Mouse (Mus musculus) T-cell, adult 2 months (primary cell): Measurements from ENCODE around the gene Ubr3.
"Not testable (repeated sequence)": the region's sequence is repeated elsewhere in the genome, so short reads cannot be mapped to it uniquely, and the experiment has no call there.

ENCODE experiments used
- DNase-seq: peaks from one replicate; pipeline ENCODE4 v3.0.0; 2022; ENCODE audit warnings: low spot score

The Ubr3 gene

DNA sequence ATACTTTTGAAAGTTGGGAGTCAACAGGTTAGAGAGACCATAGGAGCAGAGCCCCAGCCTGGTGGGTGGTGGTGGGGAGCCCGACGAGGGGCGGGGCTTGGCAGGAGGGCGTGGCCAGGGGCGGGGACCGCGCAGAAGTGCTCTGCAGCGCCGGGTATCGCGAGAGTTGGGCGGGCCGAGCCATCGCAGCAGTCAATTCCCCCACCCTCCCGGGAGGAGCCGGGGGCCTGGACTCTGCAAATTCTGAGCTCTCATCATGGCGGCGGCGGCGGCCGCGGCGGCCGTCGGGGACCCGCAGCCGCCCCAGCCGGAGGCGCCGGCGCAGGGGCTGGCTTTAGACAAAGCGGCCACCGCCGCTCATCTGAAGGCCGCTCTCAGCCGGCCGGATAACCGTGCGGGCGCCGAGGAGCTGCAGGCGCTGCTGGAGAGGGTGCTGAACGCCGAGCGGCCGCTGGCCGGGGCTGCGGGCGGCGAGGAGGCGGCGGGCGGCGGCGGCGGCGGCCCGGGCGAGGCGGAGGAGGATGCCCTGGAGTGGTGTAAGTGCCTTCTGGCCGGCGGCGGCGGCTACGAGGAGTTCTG, at the start of gene Ubr3:
TSS of gene Ubr3 (plus strand) at position 208 of the 579 bp plus-strand sequence.
- DNase-seq, result peak; percentile 97

DNA sequence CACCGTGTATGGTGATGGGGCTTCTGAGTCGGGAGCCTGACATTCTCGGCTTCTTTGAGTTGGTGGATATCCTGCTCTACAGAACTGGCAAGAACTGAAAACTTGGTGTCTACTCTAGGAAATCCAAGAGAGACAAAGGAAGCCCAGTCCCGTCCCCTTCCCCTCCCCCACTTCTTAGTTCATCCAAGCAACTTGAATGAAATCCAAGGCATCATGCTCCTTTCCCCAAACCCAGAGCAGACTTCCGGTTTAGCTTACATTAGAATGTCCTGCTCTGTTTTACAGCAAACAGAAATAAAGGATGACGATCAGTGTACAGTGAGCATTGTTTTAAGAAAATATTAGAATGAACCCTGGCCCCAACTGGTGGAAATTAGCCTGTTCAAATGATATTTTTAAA, 47.8 kb upstream of the Ubr3 start:
- no peak for DNase-seq

DNA sequence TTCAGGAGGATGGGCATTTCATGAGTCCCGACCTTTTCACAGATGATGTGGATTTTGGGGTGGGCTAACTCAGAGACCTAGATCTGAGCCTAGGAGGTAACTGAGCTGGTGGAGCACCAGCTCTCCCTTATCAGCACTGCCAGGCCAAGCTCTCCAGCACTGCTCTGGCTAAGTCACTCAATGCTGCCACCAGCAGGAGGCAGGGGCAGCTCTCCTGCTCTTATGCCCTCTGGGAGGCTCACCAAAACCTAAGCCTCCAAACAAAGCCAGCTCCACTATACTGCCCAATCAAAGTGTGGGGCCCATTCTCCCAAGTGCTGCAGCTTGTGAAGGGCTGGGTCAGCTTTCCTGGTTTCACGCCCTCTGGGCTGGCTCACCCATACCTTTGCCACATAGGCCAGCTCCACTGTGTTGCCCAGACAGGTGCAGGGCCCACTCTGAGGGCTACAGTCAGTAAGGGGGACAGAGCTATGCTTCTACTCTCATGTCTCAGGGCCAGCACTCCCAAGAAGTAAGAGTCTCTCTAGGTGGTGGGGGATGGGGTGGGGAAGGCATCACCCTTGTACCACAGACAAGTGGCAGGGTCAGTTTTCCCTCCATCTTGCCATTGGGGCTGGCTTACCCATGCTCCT, 45.5 kb upstream of the Ubr3 start:
- DNase-seq, result no peak

DNA sequence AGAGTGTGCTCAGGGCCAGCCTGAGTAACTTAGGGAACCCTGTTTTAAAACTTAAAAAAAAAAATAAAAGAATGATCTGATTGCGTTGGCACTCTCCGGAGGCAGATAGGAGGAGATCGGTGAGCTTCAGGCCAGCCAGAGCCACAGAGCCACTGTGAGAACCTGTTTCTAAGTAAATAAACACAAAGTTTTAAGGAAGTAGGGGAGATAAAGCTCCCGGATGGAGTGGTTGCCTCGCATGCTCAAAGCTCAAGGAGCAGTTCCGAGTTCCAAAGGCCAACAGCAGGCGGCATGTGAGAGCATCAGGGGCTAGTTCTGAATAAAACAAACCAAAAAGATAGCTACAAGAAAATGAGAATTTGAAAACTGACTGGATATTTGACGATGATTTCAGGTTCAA, 40.7 kb upstream of the Ubr3 start:
- DNase-seq, result no peak

DNA sequence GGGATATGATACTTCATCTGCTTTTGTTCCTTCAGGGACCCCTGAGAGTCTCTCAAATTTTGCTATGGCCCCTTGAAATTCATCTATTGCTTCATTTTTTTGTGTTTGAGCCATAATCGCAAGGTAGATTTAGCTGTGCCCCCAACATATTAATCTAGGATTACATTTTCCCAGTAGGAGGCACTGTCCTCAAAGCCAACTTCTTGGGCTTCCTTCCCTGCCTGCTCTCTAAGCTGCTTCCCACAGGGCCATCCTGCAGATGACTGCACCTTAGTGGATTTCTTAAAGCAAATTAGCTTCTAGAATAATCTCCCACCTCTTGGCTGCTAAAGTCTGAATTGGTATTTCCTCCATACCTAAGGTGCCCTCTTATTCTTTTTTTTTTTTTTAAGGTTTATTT, 39.2 kb upstream of the Ubr3 start:
- no peak for DNase-seq

DNA sequence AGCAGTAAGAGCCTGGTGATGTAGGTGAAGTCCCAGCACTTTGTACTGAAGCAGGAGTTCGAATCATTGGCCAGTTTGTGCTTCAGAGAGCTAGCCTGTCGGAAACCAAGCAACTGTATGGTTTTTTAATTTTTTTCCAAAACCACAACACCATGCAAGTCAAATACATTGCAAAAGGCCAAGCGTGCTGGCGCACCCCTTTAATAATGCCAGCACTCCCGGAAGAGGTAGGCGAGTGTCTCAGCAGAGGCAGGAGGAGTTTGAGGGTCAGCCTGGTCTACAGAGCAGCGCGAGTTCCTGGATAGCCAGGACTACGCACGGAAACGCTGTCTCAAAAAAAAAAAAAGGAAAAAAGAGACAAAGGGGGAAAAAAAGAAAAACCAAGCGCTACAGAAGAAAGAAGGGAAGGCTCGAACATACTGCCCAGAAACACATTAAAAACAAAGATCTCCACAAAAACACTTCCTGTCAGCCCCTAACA, 36.0 kb upstream of the Ubr3 start:
- DNase-seq, result peak; percentile 41

DNA sequence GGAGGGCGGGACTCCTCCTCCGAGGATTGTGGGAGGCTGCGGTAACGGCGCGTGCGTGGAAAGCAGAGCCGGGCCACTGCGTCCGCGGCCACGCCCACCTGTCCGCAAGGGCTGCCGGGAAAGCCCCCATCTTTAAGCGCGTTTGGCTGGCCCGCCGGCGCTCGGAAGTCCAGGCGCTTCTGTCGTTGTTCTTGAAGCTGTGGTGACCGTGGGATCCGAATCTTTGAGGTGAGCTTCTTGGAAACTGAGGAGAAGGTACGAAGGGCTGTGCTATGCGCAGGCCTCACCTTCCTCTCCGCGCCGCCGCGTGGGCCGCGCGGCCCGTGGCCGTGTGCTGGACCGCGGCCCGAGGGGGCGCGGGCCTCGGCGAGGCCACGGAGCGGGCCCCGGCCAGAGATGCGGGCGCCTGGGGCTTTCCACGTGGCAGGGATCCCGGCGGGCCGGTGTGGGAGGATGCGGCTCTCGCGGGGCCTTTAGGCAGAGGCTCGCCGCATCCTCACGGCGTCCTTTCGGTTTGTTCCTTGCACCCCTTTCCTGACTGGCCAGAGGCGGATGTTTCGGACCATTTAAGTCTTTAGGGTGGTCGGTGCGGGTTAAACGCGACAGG, 35.5 kb upstream of the Ubr3 start, which contains the start of gene Ssb:
TSS of gene Ssb (plus strand) at position 78 of the 607 bp plus-strand sequence.
- peak; percentile 94 for DNase-seq

DNA sequence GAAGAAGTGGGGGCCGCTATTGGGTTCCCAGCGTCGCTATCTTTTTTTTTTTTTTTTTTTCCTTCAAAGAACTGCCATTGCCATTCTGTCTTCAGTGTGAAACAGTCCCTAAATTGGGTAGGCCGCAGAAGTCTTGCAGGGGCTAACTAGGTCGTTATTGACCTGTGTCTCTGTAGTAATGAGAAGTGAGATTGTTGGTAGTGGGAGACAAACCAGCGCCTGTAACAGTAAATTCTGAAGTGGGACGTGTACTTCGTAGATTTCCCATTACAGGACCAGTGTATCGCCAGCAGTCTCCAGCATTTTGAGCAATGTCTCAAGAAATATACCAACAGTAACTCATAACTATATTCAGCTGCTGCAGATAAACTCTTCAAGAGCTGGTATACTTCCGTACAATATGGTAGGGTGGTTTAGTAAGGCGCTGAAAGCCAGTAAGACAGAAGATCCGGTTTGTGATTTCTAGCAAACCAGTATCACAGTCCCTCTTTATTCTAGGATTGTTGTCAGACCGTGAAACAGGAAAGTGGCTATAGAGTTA, 34.9 kb upstream of the Ubr3 start:
- DNase-seq, result peak; percentile 6

DNA sequence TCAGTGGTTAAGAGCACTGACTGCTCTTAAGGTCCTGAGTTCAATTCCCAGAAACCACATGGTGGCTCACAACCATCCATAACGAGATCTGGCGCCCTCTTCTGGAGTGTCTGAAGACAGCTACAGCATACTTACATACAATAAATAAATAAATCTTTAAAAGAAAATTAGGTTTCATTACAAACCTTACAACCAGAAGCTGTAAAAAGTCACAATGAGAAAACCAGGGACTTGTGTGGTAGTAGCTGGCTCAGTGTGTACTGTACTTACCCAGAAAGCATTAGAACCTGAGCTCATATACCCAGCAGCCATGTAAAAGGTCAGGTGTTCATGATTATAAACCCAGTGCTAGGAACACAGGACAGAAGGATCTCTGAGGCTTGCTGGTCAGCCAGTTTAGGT, 13.1 kb upstream of the Ubr3 start:
- DNase-seq, result peak; percentile 26

DNA sequence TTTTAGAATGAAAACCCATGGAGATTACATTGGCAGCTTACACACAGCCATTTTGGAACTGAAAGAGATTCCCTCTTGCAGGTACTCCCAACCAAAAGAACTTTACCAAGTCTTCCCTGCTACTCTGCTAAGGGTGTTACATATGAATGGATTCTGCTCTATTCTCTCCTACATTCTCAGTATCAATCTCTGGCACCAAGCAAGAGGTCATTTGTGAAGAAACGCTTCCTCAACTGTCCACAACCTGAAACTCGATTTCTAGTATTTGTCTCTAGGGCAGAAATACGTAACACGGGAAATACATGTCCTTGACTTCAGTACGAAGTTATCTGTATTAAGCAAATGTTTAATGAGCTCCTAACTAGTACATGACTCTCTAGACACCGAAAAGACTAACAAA, 12.5 kb upstream of the Ubr3 start:
- DNase-seq, result no peak

DNA sequence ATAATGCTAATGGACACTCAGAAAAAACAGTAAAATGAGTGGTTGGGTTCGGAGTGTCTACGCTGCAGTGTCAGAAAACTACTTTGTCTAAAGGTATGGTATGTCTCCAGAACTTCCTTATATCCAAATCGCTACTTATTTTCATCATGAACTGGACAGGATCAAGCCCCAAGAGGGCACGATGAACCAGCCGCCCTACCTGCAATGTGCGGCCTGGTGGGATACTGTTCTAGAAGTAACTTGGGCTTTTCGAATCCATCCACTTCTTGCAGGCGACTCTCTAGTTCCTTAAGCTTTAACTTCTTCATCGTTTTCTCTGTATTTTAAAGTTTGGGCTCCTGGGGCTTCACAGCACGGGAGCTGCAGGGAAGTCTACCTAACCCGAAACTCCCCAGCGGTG, 12.0 kb upstream of the Ubr3 start:
- no peak for DNase-seq

DNA sequence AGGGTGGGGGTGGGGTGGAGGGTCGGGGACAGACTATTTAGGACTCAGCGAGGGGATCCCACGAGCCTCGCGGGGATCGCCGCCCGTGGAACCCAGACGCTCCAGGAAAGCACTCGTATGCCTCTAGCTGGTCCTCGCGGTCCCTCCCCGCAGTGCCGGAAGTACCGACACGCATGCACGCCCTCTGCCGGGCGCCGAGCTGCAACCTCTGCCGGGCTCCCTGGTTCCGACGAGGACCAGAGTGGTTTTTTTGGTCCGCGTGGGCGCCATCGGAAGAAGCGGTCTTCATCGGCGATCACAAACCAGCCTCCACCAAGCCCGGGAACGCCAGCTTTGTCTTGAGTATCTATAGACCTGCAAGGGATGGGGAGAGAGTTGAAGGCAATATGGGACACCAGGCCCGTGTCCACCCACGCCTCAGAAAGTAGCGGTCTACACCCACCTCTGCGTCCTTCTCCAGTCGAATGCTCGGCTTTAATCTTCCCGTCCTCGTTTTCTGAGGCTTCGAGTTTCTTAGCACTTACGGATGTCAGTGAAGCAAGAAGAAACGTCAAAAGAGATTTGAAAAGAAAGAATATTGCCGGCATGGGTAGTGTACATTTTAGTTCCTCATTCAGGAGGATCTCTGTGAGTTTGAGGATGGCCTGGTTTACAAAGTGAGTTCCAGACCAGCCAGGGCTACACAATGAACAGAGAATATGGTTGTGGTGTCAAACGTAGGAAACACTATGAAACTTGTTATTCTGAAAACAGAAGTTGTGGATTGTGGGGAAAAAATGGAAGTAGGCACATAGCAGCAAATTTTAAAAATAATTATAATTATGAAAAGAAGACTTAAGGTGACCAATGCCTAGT, 11.4 kb upstream of the Ubr3 start, which contains the start of gene Mettl5:
TSS of gene Mettl5 (minus strand) at position 165 of the 855 bp plus-strand sequence.
- DNase-seq, result peak; percentile 90

DNA sequence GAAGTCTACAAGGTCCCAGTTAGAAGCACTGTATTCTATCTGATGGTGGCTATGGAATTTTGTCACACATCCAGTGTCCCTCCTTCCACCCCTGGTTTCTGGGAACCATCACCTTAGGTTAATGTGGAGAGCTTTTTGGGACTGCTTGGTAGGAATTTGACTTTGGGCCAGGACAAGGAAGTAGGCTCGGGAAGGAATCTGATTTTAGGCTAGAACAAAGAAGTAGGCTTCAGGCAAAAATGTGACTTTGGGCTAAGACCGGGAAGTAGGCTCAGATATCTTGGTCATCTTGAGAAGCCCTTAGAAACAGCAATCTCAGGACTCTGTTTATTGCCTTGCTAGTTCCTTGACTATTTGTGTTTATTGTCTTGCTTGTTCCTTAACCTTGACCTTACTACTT, 8.1 kb upstream of the Ubr3 start:
- no peak for DNase-seq

DNA sequence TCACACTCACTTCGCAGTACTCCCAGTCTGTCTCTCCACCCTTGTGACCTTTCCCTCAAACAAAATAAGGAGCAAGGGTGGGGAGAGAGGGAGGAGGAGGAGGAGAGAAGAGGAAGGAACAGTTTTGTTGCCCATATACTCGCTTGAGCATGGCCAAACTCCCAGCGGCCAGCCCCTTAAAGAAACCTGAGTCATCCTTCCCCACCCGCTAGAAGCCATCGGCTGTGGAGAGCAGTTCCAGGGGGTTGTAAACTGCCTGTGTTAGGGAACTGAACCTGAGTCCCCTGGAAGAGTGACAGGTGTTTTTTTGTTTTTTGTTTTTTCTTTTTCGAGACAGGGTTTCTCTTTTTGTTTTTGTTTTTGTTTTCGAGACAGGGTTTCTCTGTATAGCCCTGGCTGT, 6.2 kb upstream of the Ubr3 start:
- DNase-seq, result no peak

DNA sequence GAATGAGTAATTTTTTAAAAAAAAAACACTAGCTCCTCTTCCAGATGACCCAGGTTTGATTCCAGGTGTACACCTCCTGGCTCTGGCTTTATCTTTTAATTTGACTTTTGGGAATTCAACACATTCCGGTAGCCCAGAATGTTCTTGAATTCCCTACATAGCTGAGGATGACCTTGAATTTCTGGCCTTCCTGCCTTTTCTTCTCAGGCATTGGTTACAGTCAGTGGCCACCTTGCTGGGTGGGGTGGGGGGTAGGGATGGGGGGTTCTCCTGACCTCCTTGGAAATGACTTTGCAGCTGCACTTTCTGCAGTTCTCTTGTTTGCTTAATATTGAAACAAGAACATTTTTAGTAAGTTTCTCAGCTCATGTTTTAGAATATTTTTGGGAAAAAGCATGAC, 3.9 kb upstream of the Ubr3 start:
- DNase-seq, result no peak

DNA sequence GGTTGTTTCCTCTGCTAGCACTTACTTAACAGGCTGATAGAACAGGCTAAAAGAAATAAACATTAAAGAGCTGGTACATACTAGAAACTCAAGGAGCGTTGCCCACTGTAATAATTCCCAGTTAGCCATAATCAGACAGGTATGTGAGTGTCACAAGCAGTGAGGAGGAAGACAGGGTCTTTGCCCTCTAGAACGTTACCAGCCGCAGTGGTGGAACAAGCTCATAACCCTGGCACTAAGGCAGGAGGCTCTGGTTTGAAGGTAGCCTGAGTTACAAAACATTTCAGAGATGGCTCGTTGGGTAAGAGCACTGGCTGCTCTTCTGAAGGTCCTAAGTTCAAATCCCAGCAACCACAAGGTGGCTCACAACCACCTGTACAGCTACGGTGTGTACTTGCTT, 3.2 kb upstream of the Ubr3 start:
- DNase-seq, result no peak

DNA sequence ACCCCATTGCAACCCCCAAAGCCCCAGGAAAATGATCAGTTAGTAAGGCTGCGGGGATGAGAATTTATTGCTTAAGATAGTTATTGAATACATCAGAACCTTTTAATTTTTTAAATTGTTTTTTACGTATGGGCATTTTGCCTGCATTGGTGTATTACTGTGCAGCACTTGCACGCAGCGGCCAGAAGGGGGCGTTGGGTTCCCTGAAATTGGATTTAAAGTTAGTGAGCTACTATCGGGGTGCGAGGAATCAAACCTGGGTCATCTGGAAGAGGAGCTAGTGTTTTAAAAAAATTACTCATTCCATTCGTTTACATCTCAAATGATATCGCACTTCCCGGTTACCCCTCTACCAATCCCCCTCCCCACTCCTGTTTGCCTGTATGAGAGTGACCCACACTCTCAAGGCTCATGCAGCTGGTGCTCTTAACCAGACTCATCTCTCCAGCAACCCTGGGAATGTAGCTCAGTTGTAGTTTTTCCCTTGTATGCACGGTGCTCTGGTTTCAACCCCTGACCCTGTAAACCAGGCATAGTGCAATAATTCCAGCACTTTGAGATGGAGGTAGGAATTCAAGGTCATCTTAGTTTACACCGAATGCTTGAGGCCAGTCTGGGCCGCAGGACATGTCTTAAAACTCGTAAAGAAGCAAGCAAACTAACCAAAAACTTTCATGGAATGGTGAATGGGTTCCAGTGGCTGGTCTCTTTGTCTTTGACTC, 1.4 kb upstream of the Ubr3 start:
- DNase-seq, result peak; percentile 38

DNA sequence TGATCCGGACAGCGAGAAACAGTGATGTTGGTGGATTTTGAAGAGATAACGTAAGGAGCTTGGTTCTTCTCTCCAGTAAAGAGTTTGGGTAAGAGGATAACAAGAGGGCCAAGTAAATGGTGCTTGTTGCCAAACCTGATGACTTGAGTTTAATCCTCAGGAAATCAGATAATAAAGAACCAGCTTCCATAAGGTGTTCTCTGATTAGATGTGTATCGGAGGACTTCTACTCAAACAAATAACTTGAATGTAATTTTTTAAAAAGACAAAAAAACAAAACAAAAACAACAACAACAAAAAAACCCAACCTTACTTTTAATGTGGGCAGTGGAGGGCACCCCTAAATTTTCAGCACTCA, 843 bp upstream of the Ubr3 start:
- DNase-seq, result no peak

DNA sequence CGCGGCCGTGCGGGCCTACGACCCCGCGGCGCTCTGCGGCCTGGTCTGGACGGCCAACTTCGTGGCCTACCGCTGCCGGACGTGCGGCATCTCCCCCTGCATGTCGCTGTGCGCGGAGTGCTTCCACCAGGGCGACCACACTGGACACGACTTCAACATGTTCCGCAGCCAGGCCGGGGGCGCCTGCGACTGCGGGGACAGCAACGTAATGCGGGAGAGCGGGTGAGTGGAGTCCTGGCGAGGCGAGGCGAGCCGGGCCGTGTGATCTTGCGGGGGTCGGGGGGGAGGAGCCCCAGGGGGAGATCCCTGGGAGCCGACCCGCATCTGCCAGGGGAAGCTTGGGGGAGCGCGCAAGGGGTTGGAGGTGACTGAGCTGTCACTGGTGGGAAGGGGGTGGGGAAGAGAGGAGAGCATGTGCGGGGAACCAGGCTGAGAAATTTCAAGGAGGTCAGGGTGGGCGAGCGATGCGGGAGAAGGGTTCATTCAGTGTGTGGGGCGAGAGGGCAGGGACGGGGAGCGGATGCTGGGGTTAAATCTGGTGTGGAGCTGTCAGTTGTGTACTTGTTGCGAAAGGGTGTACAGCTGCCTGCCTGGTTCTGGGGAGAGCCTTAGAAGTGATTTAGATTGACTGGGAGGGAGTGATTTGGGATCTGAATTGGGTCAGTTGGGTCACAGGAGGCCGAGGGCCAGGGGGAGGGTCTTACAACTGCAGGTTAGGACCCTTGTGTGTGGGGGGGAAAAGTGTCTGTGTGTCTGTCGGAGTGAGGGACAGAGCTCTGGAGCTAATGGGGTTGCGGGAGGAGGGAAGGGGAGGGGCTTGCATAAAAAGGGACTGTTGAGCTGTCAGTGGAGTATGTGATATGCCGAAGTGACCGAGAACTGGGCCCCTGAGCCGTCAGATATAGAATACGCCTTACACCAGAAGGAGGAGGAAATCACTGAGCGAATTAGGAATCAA, 851 bp downstream of the Ubr3 start:
- DNase-seq, result peak; percentile 38

DNA sequence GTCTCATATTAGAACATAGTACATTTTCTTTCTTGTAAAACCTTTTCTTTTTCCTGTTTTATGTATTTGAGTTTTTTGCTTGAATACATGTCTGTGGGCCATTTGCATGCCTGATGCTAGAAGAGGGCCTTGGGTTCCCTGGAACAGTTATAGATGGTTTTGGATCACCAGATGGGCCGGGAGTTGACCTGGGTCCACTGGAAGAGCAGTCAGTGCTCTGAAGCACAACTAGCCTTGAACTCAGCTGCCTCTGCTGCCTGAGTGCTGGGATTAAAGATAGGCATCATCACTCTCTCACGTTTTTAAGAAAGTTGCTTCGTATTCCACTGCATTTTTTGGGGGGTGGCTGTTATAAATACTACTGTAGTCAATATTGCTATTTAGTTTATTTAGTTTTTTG, 6.5 kb downstream of the Ubr3 start:
- no peak for DNase-seq

DNA sequence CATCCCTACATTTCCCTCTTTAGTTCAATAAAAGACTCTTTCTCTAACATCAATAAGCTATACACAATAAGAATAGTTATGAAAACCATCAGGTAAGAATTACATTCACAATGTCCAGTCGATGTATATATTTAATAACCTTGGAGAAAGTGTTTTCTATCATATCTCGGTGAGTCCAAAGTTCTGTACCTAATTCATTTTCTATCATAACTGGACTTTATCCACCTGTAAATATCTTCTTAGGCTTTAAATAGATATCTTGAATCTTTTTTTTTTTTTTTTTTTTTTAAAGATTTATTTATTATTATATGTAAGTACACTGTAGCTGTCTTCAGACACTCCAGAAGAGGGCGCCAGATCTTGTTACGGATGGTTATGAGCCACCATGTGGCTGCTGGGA, 10.3 kb downstream of the Ubr3 start:
- not testable (repeated sequence) for DNase-seq
